Comparison of ENCODE assay signal across 17 mouse cellular contexts in genomic region chr2:93080871-93081608, GRCm38 (mm10). TPM values are rescaled to one million over a fixed set of nuclear protein-coding genes. Genes with fewer than 3 reads are reported as not detected.
A peak's percentile ranks its signal among the peaks of the same experiment; 100 is the strongest.
DNase-seq lines count a peak whose midpoint lies in the region; ATAC-seq and TF ChIP-seq lines count a peak whose summit lies in the region.
"Had no signal": no experiment of that assay in that cellular context is flagged by ENCODE, and none has a peak within 500 bp of the region (broad histone marks: within the 10 kb centered on the region; RNA-seq: fewer than 3 reads in every experiment).

No protein-coding gene starts in this region.

- H3K9ac ChIP-seq in liver, adult 2 months (ENCODE audit: low read depth, low read length): no peak overlapping the region
- no peak overlapping the region for H3K9ac ChIP-seq in liver, postnatal 0 days (replicated peaks)
- H3K9ac ChIP-seq: forebrain, postnatal 0 days; limb, embryonic 13.5 days; neural tube, embryonic 13.5 days had no signal

- 66% methylated on average over 5 of the region's 5 CpGs for WGBS in liver, adult 2 months
- WGBS in liver, postnatal 0 days (ENCODE audit: insufficient replicate concordance): 45% methylated on average over 5 of the region's 5 CpGs

- H3K36me3 ChIP-seq in liver, adult 2 months (ENCODE audit: control insufficient read depth, insufficient read depth, low read length): no peaks in the 10 kb centered on the region
- H3K36me3 ChIP-seq in liver, postnatal 0 days (replicated peaks; ENCODE audit: insufficient read depth, low read length): no peaks in the 10 kb centered on the region
- H3K36me3 ChIP-seq: heart, embryonic 10.5 days; limb, embryonic 13.5 days; neural tube, embryonic 13.5 days had no signal

- no peaks in the 10 kb centered on the region for H3K4me1 ChIP-seq in liver, adult 2 months (ENCODE audit: control insufficient read depth, insufficient read depth, low read length)
- no peaks in the 10 kb centered on the region for H3K4me1 ChIP-seq in liver, postnatal 0 days (ENCODE audit: insufficient read depth)

- no peak overlapping the region for H3K4me3 ChIP-seq in liver, adult 2 months (ENCODE audit: insufficient read depth, low read depth, low read length)
- no peak overlapping the region for H3K4me3 ChIP-seq in liver, postnatal 0 days (ENCODE audit: low read depth, low read length)
- H3K4me3 ChIP-seq: erythroblast, embryonic 14.5 days; heart, embryonic 10.5 days; layer of hippocampus, adult 2 months; limb, embryonic 13.5 days; neural tube, embryonic 13.5 days had no signal

- no peak for TF ChIP-seq POLR2A in liver, adult 2 months (IDR thresholded peaks at IDR 0.05; ENCODE audit: extremely low read depth, insufficient read depth, low read length)

- no peaks in the 10 kb centered on the region for H3K27me3 ChIP-seq in liver, adult 2 months (ENCODE audit: control insufficient read depth, insufficient read depth, low read length)
- no peaks in the 10 kb centered on the region for H3K27me3 ChIP-seq in liver, postnatal 0 days (ENCODE audit: insufficient read depth, low read length)
- H3K27me3 ChIP-seq: neural tube, embryonic 13.5 days had no signal

- no peak for ATAC-seq in liver, postnatal 0 days
- ATAC-seq in CD4-positive, CD25-positive, alpha-beta regulatory T cell, adult 4 months: no peak
- ATAC-seq: forebrain, postnatal 0 days; hindbrain, postnatal 0 days had no signal

- no peak for TF ChIP-seq EP300 in liver, postnatal 0 days (IDR thresholded peaks at IDR 0.05; ENCODE audit: low read depth)

- no peaks in the 10 kb centered on the region for H3K9me3 ChIP-seq in liver, postnatal 0 days (ENCODE audit: low read length)
- H3K9me3 ChIP-seq: heart, embryonic 10.5 days; limb, embryonic 13.5 days; neural tube, embryonic 13.5 days had no signal

- H3K27ac ChIP-seq in liver, adult 2 months (replicated peaks; ENCODE audit: insufficient read depth, low read depth, low read length): no peak overlapping the region
- H3K27ac ChIP-seq in liver, postnatal 0 days (ENCODE audit: low read depth): no peak overlapping the region
- H3K27ac ChIP-seq: heart, embryonic 10.5 days; hindbrain, postnatal 0 days; layer of hippocampus, adult 2 months; limb, embryonic 13.5 days; neural tube, embryonic 13.5 days had no signal

- peak; percentile 13 for DNase-seq in liver, adult 2 months (ENCODE audit: extremely low read depth, low read depth, low spot score)
- DNase-seq in liver, postnatal 0 days: no peak
- peak; percentile 25 for DNase-seq in embryo, embryonic 11 days
- peak; percentile 32 for DNase-seq in kidney, adult 18-20 months
- peak; percentile 49 for DNase-seq in kidney, postnatal 14 days
- no peak for DNase-seq in layer of hippocampus, adult 18-20 months (ENCODE audit: low spot score in 2 of 2)
- DNase-seq: cerebellum, adult 2 months; forebrain, postnatal 0 days; heart, postnatal 14 days; right cerebral cortex, postnatal 4 days had no signal

- no peak for TF ChIP-seq CTCF in liver, adult 2 months (IDR thresholded peaks at IDR 0.05; ENCODE audit: low read depth, low read length)
- no peak for TF ChIP-seq CTCF in liver, postnatal 0 days (IDR thresholded peaks at IDR 0.05; ENCODE audit: low read depth)

- no peak overlapping the region for H3K4me2 ChIP-seq in liver, postnatal 0 days (ENCODE audit: low read depth, low read length)
- H3K4me2 ChIP-seq: limb, embryonic 13.5 days; neural tube, embryonic 13.5 days had no signal

- H3K79me2 ChIP-seq in liver, adult 2 months (ENCODE audit: control insufficient read depth, insufficient read depth, low read length): no peaks in the 10 kb centered on the region

RNA-seq across cellular contexts. Expression of gene Prdm11, which starts 35.1 kb away (rescaled TPM):
- total RNA-seq in liver, adult 2 months (2014; rRNA removed): 0.46 and 0.54 TPM in 2 replicates
- 0.45 and 0.73 TPM in 2 replicates for polyA plus RNA-seq in liver, adult 2 months (2012; rRNA removed)
- polyA plus RNA-seq in liver, postnatal 0 days (2015; fragmentation: Nextera tagmentation; extraction: Ambion mirVana): 0.86 and 1.2 TPM in 2 replicates
- 10 to 100 TPM; 22.2 to 26.0 TPM for total RNA-seq in layer of hippocampus, adult 18-20 months (2021)
- polyA plus RNA-seq in CD4-positive, CD25-positive, alpha-beta regulatory T cell, adult 4 months (2017; shearing (Covaris generic)): 1 to 10 TPM; 1.8 to 2.1 TPM

Comparison
In these comparisons a context has a peak if more than half of its experiments do, and no peak if none do; other contexts are left out.
1. DNase-seq: peak in liver, adult 2 months (single experiment), embryo, embryonic 11 days (single experiment), kidney, adult 18-20 months (single experiment) and kidney, postnatal 14 days (single experiment); none in liver, postnatal 0 days (single experiment) and layer of hippocampus, adult 18-20 months (0 of 2).